Mouse (Mus musculus) spleen, postnatal 10 days (tissue): ENCODE data around the gene Tfip11.
A peak's percentile ranks its signal among the peaks of the same experiment; 100 is the strongest.

Experiments
- DNase-seq, 2 experiments: peaks; one replicate each; pipeline ENCODE4 v3.0.0; 2021 to 2022; ENCODE audit warnings: low spot score in 2 of 2

Tfip11 gene

GRCm38 (mm10) chr5:112325546-112326445 lies at the start of gene Tfip11:
TSS of gene Tfip11 (plus strand) at chr5:112326358.
- peak; percentile 90 to 94 for DNase-seq

GRCm38 (mm10) chr5:112276907-112277348 lies 49.2 kb upstream of the Tfip11 start:
- no peak for DNase-seq

GRCm38 (mm10) chr5:112277906-112278470 lies 48.2 kb upstream of the Tfip11 start:
- no peak for DNase-seq

- no peak for DNase-seq
Measured at GRCm38 (mm10) chr5:112279181-112280021, 46.8 kb upstream of the Tfip11 start.

GRCm38 (mm10) chr5:112280151-112280550 lies 46.0 kb upstream of the Tfip11 start:
- no peak for DNase-seq

GRCm38 (mm10) chr5:112280863-112281660 lies 45.1 kb upstream of the Tfip11 start:
- no peak for DNase-seq

GRCm38 (mm10) chr5:112281676-112282075 lies 44.5 kb upstream of the Tfip11 start:
- DNase-seq = no peak

GRCm38 (mm10) chr5:112282123-112282779 lies 43.9 kb upstream of the Tfip11 start:
- no peak for DNase-seq

- DNase-seq = no peak
Measured at GRCm38 (mm10) chr5:112282780-112283482, 43.2 kb upstream of the Tfip11 start.

GRCm38 (mm10) chr5:112283543-112284202 lies 42.5 kb upstream of the Tfip11 start:
- no peak for DNase-seq

- no peak for DNase-seq
Measured at GRCm38 (mm10) chr5:112284203-112284582, 42.0 kb upstream of the Tfip11 start.

- DNase-seq = no peak
Measured at GRCm38 (mm10) chr5:112285548-112286085, 40.5 kb upstream of the Tfip11 start.

GRCm38 (mm10) chr5:112286608-112286983 lies 39.6 kb upstream of the Tfip11 start:
- DNase-seq = no peak

- DNase-seq = peak in 1 of 2 experiments; percentile 66
Measured at GRCm38 (mm10) chr5:112286984-112287641, 39.0 kb upstream of the Tfip11 start.

- DNase-seq = no peak
Measured at GRCm38 (mm10) chr5:112287652-112288051, 38.5 kb upstream of the Tfip11 start.

GRCm38 (mm10) chr5:112288193-112289141 lies 37.7 kb upstream of the Tfip11 start:
- no peak for DNase-seq

- no peak for DNase-seq
Measured at GRCm38 (mm10) chr5:112289236-112289635, 36.9 kb upstream of the Tfip11 start.
